Mouse (Mus musculus) cerebellum, adult 2 months (tissue): ENCODE results near the gene Btbd3.

ENCODE experiments used
- CTCF ChIP-seq: fragments of 200-500 bp; IDR thresholded peaks from 2 replicates; pipeline ENCODE4 v1.5.1; 2011; ENCODE audit warnings: low read depth, mild to moderate bottlenecking, control low read depth, low read length, moderate library complexity, borderline replicate concordance; ENCODE audit not compliant: insufficient read depth
- POLR2A ChIP-seq: fragments of 200-500 bp; IDR thresholded peaks from 2 replicates; pipeline ENCODE4 v1.6.1; 2011; ENCODE audit warnings: low read length, control low read depth, borderline replicate concordance; ENCODE audit not compliant: insufficient read depth

GRCm38 (mm10) chr2:138551516-138551915, 295.2 kb downstream of the Btbd3 start:
- TF ChIP-seq CTCF (no peak), POLR2A (no peak)
